Mouse (Mus musculus): ENCODE results near the gene Gm525. TPM values are rescaled to one million over a fixed set of nuclear protein-coding genes. Genes with fewer than 3 reads are reported as not detected.

Gm525 gene
- not detected for polyA plus RNA-seq (2014; fragmentation: Illumina TruSeq; extraction: RNeasy Lipid Tissue Mini Kit (QIAGEN cat#74804); ENCODE audit: low replicate concordance)

DNA sequence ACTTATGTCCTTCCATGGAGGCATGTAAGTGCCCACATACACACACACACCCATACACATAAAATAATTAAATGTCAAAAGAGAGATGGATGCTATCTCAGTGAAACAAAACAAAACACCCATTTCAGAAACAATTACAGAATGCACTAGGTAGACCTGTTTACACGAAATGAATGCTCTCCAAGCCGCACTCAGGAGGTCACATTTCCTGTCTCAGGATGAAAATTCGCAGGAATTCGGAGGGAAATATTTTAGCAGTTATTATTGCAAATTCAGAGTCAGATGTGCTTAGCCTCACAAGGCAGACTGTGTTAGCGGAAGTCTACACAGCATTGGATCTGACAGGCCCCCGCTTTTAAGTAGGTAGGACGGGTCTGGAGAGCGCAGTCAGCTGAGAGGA, at the start of gene Gm525:
TSS of gene Gm525 (plus strand) at position 301 of the 400 bp plus-strand sequence.

DNA sequence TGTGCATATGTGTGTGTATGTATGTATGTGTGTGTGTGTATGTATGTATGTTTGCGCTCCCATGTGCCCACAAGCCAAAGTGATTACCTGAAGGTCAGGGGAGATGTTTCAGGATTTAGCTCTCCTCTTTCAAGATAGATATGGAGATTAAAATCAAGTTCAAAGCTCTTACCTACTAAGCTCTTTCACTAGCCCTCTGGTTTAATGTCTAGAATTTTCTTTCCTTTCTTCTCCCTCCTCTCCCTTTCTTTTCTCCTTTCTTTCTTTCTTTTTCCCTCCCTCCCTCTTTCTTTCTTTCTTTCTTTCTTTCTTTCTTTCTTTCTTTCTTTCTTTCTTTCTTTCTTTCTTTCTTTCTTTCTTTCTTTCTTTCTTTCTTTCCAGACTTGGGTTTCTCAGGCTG, 6.9 kb upstream of the Gm525 start, which contains the start of gene Dgke:
TSS of gene Dgke (minus strand) at position 101 of the 400 bp plus-strand sequence.

Other genes starting within 250 kb of the Gm525 start
- gene Akap1, start 209.3 kb upstream of the Gm525 start, polyA plus RNA-seq (2014; fragmentation: Illumina TruSeq; extraction: RNeasy Lipid Tissue Mini Kit (QIAGEN cat#74804); ENCODE audit: low replicate concordance) = 13.2 TPM
- gene Scpep1, start 118.4 kb upstream of the Gm525 start, polyA plus RNA-seq (2014; fragmentation: Illumina TruSeq; extraction: RNeasy Lipid Tissue Mini Kit (QIAGEN cat#74804); ENCODE audit: low replicate concordance) = 15.4 TPM
- gene Elobl, start 106.9 kb upstream of the Gm525 start, polyA plus RNA-seq (2014; fragmentation: Illumina TruSeq; extraction: RNeasy Lipid Tissue Mini Kit (QIAGEN cat#74804); ENCODE audit: low replicate concordance) = not detected
- 3.2 TPM for gene Coil, start 103.6 kb upstream of the Gm525 start, polyA plus RNA-seq (2014; fragmentation: Illumina TruSeq; extraction: RNeasy Lipid Tissue Mini Kit (QIAGEN cat#74804); ENCODE audit: low replicate concordance)
- 35.8 TPM for gene Trim25, start 74.5 kb upstream of the Gm525 start, polyA plus RNA-seq (2014; fragmentation: Illumina TruSeq; extraction: RNeasy Lipid Tissue Mini Kit (QIAGEN cat#74804); ENCODE audit: low replicate concordance)
- 5.9 TPM for gene Dgke, start 7.0 kb upstream of the Gm525 start, polyA plus RNA-seq (2014; fragmentation: Illumina TruSeq; extraction: RNeasy Lipid Tissue Mini Kit (QIAGEN cat#74804); ENCODE audit: low replicate concordance)
- 3.2 TPM for gene Nog, start 228.5 kb downstream of the Gm525 start, polyA plus RNA-seq (2014; fragmentation: Illumina TruSeq; extraction: RNeasy Lipid Tissue Mini Kit (QIAGEN cat#74804); ENCODE audit: low replicate concordance)

Data from small intestine, adult 10 weeks (tissue).